Mouse (Mus musculus) right cerebral cortex, postnatal 14 days (tissue): ENCODE results near the gene Zpbp2.

Experiments
- DNase-seq: peaks from one replicate; pipeline ENCODE4 v3.0.0; 2022

Gene Zpbp2

DNA sequence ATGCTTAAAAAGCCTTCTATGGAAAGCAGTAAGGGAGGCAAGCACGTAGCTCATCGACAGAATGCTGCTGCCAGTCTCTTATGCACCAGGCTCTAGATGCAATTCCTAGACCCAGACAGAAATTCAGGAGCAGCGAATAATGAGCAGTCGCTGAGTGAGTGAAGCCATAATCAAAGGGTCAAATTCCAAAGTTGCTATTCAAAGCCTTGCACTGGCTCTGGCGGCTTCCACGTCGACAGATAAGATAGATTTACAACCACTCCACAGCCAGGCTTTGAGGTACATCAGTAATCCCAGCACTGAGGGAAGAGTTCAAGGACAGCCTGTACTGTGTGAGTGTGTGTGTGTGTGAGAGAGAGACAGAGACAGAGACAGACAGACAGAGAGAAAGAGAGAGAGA is 10.0 kb downstream of the Zpbp2 start:
- no peak for DNase-seq

DNA sequence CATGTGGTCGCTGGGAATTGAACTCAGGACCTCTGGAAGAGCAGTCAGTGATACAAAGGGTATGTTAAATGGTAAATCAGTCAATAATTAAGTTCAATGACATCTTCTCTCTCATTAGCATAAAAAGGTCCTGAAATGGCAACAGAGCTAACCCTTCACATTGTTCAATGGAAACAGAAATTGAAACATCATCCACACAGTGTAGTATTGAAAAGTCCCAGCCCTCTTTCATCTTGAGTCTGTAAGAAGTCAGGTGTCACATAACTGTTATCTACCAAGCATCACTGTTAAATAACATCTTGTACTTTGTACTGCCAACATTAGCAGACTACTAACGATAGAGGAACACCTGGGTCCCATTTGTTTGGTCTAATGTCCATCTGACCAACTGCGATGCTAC is 12.1 kb downstream of the Zpbp2 start:
- no peak for DNase-seq

DNA sequence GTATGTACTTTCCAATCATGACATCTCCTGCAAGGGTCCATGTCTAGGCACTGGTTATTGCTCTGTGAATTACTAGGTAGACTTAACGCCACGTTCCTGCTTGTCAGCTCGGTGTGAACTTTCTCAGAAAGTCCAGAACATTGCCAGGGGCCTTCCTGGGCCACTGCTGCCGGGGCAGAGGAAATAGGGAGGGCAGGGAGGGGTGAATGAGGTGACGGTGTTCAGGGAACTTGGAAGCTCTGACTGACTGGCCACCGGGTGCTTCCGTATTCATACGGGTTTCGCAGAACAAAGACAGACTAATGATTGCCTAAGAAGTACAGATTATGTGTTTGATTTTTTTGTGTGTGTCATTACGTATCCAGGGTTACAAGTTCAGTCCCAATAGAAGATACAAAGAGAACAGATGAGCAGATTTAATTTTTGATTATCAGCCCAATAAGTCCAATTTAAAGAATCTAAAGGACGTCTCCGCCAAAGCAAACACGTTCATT is 13.1 kb downstream of the Zpbp2 start:
- DNase-seq = no peak

DNA sequence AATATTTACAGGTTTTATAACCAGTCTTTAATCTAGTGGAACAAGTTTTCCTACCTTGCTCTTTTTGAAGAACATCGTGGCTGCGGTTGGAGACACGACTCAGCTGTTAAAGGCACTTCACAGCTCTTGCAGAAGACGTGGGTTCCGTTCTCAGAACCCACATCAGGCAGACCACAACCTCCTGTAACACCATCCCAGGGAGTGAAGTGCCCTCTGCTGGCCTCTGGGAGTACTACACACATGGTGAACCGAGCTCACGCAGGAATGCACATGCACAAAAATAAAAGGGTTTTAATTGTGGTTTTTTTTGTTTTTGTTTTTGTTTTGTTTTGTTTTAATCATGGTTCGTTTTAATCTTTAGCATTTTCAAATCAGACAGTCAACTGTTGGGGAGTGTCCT is 17.4 kb downstream of the Zpbp2 start:
- no peak for DNase-seq

DNA sequence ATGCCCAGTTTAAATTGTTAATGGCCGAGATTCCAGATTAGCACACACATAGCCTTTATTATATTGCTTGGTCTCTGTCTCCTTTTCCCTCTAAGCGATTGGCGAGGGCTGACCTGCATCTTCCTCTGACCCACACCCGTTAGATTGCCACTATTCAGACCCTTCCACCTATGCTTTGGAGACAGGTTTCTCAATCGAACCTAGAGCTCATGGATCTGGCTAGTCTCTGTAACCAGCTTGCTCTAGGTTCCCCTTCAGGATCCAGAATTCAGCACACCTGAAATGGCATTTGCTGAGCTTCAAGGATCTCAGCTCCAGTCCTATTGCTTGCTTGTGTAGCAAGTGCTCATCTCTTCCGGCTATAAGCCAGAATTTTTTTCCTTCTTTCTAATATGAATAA is 18.6 kb downstream of the Zpbp2 start:
- no peak for DNase-seq

DNA sequence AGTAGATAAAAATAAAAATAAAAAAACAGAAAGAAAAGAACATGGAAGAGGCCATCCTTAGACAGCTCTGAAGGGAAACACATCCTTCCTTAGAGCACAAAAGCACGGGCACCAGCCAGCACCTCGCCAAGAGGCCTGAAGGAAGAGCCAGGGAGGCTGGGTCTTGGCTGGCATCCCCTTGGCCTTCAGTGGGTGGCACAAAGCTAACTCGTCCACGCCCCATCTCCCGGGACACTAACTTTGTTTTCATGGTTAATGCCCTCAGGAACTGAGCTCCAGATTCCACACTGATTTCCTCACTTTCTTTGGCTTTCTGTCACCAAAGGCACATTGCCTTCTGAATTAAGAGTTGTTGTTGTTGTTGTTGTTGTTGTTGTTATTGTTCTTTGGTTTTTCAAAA is 26.9 kb downstream of the Zpbp2 start:
- DNase-seq = no peak

DNA sequence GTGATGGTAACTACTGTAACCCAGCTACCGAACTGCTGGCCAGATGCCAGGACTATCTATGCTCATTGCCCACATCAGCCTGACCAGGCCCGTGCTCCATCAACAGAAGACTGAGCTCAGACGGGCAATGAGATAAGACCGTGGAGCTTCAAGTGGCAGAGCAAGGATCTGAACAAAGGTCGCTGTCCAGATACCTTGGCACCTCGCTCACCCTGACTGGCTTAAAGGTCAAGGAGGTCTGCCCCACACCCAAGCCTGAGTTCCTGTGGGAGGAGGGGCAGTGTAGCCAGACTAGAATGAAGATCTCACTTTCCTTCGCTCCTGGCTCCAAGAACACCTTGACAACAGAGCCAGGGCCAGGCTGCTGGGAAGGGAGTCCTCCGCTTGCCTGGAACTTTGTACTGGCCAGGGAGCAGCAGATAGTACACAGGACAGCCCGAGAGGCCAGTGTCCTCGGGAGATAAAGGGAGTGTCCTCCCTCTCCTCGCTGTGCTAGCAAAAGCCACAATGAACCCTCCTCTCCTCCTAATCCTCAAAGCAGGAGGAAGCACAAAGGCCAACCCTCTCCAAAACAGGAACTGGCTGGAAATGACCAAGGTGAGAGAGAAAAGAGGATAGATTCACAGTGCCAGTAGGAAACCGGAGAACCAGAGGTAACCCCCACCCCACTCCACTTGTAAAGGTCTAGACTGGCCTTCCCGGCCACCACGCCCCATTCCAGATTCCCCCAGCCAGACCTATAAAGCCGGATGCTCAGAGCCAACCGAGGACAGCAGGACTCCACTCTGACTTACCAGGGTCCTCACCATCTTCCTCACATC is 29.6 kb downstream of the Zpbp2 start:
- DNase-seq = peak; percentile 24

DNA sequence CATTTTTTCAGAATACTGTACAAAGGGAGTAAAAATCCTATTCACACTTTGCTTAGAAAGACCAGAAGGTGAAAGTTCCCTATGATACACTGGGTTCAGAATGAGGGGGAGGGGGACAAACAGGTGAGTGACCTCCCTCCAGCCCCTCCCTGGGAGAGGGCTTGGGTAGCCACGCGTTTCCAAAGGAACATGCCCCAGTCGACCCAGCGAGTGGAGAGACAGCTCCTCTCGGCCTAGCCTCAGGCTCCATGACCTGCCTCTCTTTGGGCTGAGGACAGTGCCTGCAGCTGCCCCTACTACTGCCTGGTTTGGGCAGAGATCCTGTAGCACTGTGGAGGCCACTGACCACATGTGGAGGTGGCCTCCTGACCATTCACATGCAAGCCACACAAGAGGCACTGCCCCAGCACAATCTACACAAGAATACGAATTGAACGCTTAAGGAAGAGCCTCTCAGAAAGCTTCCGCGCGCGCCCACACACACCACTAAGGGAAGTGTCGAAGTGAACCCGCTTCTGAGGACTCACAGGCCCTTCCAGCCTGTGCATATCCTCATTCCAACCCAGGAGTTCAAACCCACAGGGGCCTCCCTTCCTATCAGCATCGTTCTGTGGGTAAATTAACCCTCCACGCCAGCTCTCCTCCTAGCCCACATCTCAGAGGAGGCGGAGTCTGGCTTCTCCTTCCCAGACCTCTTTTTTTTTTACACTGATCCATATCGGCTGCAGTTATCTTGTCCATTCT is 30.6 kb downstream of the Zpbp2 start:
- DNase-seq = peak; percentile 7

DNA sequence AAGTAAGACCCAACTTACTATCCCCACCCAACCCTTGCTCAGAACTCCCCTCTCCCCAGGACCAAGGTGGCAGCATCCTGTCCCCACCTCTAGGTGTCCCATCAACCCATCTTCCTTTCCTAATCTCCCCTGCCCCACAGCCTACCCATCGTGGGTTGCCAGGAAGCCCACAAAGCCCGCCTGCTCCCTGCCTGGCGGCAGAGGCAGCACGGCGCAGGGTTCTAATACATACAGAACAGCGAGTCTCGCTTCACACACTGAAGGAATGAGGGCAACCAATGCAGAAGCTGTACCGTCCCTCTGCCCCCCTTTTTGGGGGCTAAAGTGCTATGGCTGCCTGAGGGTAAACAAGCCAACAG is 31.1 kb downstream of the Zpbp2 start:
- DNase-seq = no peak

DNA sequence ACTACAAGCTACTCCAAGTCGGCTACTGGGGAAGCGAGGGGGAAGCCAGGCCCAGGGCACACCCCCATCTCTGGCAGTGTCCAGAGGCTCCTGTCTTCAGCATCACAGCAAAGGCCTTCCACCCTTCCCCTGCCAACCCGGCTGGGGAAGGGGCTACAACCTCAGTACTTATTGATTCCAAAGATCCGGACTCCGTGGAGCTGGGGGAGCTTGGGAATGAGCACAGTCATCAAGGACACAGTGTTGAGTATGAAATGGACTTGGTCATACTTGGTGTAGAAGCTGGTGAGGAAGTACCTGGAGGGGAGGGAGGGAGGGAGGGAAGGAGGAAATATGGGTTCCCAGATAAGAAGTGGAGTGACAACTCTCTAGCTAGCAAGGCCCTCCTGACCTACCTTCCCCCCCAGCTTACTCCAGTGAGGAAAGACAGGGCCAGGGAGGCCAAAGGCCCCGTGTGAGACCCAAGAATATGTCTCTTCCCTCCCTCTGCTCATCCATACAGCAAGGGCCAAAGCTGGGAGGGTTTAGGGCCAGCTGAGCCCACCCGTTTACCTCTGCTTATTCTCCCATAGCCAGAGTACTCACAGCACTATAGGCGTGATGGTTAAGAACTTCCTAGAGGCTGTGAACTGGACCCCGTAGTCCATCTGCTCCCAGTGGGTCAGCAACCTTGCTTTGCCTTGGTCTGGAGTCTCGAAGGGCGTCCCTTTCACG is 31.8 kb downstream of the Zpbp2 start:
- no peak for DNase-seq

DNA sequence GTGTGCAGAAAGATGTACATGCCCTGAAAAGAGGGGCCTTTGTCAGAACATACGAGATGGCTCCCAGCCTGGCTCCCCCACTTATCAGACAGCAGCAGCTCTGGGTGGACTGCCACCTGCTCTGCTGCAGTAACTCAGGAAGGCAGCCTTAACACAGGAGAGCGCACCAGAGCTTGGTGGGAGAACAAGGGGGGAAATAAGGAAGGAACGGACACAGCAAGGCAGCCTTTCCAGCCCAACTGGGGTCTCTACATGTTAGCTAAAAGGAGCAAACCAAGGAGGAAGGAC is 32.3 kb downstream of the Zpbp2 start:
- no peak for DNase-seq

DNA sequence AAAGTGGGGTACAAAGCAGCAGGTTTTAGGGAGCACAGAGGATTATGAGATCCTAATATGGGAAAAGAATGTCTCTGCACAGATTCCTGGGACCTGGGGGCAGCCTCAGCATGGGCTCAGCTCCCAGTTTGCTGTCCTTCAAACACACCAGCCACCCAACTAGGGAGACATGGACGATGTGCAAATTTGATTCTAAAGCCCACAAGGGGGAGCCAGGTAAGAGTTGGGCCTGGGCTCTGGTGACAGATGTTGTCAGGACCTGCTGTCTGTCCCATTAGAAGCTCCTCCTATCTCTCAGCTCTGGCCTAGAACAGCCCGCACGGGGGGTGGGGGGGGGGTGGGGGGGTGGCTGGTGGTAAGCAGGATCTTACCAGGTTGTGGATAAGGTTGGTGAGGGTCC is 32.7 kb downstream of the Zpbp2 start:
- no peak for DNase-seq

DNA sequence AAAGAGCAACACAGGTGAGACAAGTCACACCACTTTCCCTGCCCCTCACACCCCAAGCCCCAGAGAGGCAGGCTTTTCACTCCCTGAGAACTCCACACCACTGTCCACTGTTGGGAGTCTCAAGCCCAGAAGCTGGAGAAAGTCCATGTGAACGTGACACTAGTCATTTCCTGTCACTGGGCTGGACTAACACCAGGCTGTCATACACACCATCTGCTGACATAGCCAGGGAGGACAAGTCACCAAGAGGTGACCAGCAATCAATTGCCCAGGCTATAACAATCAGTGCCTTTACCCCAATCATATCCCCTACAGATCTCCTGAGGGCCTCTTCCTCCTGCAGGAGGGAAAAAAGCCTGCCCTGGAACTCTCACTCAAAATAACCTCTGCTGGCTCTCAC is 33.2 kb downstream of the Zpbp2 start:
- no peak for DNase-seq

DNA sequence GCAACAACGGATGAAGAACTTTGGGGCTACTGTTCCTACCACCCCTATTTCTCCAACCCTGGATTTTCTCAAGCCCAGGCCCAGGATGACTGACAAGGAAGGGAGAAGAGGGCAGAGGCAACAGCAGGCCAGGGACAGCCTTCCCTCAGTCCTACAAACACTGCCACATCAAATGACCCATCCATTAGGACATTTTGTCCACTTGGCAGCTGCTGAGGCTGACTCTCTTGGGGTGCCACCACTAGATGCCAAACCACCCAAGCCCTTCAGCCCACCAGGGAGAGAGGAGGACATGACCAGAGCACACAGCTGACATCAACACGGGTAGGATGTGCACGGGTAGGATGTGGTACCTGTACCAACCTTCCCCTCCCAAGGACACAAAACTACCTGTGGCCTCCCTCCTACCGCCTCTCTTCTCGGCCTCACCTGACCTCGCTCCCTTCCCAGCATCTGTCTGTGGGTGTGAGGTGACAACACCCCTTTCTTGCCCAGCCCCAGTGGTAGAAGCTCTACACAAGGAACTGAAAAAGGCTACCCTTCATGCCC is 33.8 kb downstream of the Zpbp2 start:
- no peak for DNase-seq

DNA sequence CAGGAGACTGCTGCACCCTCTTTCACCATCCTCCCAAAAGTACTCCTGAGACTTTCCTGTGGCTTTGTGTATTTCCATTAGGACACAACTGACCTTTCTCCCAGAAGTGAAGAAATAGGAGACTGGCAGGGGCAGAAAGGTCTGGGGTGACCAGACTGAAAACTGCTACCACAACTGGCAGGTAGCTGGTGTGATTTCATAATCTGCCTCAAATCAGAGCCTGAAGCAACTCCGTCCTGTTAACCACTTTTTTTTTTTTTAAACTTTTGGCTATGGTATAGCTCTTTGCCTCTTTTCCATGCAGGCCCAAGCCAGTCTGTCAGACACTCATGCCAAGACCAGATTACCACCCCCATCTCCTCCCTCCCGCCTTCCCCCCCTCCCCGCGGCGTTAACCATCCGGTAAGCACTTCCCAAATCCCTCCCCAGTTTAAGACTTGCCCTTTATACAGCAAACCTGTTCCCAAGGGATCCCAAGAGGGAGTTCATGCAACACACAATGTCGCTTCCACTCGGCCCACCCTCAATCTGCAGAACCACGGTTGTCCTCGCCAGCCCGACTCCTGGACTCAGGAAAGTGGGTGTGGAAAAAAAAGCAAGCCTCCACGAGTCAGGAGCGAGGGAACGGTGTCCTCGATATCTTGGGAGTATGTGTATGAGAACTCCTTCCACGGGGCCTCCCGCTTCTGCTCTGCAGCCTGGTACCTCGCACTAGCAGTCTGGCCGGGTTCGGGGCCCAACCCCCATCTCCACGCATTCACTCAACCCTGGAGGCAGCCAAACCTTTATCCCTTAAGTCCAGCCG is 35.4 kb downstream of the Zpbp2 start:
- DNase-seq = peak; percentile 37

DNA sequence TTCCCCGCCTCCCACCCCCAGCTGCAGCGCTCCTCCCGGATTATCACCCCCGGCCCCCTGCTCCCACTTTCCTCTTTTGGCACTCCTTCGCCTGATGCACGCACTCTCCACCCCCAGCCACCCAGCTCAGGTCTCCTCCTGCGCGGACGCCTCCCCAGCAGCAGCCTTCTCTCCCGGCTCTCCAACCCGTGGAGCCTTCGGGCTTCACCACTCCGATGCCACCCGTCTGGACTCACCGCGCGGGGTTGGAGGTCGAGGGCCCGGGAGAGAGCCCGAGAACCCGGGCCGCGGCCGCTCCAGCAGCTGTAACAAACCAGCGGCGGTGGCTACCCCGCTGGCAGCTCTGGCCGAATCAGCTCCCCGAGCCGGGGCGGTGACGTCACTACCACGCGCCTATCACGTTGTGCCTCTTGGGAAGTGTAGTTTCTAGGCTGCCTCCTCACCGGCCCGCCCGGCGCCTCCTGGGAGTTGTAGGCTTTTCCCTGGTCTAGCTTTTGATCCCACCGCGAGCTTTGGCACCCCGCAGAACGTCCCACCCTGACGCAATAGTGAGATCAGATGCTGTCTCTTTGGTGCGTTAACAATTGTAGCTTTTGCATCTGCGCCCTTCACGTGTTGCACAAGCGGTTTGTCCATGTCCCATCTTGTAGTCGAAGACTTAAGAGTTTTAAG is 36.1 kb downstream of the Zpbp2 start, which contains the start of gene Ormdl3:
Ormdl3 (minus strand) TSS at position 477 of the 672 bp plus-strand sequence.
- DNase-seq = peak; percentile 99

DNA sequence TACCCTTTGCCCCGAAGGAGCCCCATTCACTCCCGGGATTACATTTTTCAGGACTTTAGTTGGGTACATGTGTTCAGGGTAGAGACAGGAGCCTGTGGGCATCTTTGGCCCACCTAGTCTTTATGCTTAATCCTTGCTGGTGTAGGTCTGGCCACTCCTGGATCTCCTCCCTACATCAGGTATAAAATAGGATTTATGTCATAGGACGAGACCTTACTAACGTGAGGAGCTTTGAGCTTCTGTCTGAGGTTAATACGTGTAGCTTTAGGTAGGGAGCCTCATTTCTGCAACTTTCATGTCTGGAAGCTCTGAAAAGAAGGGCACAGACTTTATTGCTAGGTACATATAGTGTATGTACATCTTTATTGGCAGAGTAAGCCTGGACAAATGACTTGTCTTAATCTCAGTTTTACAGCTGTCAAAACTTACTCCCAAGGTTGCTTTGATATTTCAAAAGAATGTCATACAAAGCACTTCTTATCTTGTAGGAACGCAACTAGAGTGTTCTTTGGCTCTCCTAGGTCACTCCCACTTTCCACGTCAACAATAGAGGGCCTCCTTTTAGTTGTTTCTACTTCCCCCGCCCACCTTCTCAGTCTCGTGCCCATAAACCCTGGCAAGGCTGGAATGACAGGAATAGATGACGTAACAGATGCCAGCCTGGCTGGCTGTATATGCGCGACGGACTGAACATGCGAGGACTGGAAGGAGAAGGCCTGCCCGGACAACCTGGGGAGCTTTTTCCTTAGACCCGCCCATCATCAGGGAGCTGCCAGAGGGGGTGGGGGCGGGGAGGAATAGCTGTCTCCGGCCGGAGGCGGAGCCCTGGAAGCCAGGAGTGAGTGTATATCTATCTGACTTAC is 37.0 kb downstream of the Zpbp2 start:
- DNase-seq = peak; percentile 13

DNA sequence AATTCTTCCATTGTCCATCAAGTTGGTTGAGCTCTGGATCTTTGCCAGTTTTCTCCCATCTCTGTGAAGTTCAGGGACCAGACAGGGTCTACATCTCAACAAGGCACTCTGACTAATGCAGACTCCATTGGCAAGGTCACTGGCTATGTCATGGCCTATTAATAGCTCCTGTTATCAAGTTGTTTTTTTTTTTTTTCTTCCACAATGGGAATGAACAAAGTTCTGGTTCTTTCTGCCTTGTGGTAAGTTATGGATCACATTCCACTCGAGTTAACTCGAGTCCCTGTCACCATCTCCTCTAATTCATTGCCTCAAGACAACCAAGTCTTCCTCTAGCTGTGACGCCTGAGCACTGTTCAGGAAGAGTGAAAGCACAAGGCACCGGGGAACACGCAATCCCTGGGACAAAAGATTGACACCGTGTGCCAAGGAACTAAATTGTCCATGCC is 38.0 kb downstream of the Zpbp2 start:
- no peak for DNase-seq

DNA sequence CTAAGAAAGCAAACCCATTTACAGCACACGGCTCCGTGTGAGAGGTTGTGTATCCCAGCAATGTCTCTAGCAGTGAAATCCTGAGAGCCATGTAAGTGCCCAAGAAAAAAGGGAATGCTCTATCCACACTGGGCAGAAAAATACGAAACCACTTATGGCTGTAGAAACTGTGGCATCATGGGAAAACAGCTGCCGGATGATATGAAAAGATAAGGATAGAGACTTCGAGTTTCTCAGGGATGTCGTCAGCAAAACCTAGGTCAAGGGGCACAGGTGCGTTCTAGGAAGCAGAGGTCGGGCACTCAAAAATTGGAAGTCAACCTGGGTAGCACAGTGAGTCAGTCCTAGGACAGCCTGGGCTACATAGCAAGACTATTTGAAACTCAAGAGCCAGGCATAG is 38.4 kb downstream of the Zpbp2 start:
- no peak for DNase-seq

DNA sequence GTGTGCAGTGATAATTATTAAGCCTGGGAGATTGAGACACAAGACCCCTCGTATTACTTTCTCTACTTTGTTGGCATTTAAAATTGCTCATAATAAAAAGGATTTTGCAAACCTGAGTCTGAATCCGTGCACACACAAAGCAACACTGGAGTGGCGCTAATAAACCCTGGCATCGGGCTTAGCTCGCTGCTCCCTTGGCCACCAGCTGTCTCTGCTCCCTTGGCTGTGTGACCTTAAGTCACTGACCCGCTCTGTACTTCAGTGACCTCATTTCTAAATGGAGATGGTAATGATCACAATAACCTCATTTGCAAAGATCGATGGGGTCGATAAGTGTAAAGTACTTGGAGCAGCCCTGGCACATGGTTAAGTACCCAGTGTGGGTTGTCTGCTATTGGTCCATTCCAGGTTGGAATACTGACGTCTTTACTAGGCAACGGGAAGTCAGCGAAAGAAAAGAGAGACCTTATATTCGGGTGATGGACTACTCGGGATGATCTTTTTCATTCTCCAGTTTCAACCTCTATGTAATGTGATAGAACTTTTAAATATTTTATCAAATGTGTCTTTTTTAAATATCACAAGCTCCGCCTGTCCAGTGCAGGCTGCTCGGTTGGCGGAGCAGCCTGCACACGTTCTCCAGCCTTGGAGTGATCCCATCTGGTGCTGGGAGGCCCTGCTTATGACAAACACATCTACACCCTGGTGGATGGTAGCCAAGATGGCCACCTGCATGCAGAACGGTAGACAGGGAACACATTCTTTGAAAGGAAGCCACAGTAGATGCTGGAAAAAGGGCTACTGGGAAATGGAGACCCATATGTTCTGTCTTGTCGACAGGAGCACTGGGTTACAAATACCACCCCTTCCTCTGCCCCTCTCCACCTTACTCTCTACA is 39.9 kb downstream of the Zpbp2 start:
- peak; percentile 7 for DNase-seq
